Mouse (Mus musculus): ENCODE measurements around the gene Psmb7. TPM values are rescaled to one million over a fixed set of nuclear protein-coding genes. Genes with fewer than 3 reads are reported as not detected.
A peak's percentile ranks its signal among the peaks of the same experiment; 100 is the strongest.

Gene Psmb7
- total and polyA plus RNA-seq, 3 experiments: 129 to 247 (median 220) TPM

- Histone ChIP-seq H3K27ac (no peak overlapping the region), H3K79me2 (replicated peaks; ENCODE audit: control insufficient read depth, insufficient read depth, low read length) (peaks cover 4% of the 10 kb centered on the region), H3K27me3 (ENCODE audit: control insufficient read depth, insufficient read depth, low read length) (no peaks in the 10 kb centered on the region), H3K4me1 (ENCODE audit: control insufficient read depth, insufficient read depth, low read length) (no peaks in the 10 kb centered on the region; the same call in 1 of the 2 replicates), H3K4me3 (no peak overlapping the region), H3K9ac (ENCODE audit: low read depth, low read length) (no peak overlapping the region), H3K36me3 (ENCODE audit: control insufficient read depth, insufficient read depth, low read length) (peaks cover 9% of the 10 kb centered on the region)
- TF ChIP-seq EP300 (IDR thresholded peaks at IDR 0.05; ENCODE audit: insufficient read depth, low read depth, low read length) (no peak), CTCF (IDR thresholded peaks at IDR 0.05) (no peak), POLR2A (IDR thresholded peaks at IDR 0.05; ENCODE audit: insufficient read depth, low read depth, low read length) (no peak)
- intact Hi-C loops (cut with DNase I): no loop called here
- DNase-seq: no peak
- 69% methylated on average over 2 of the region's 2 CpGs for WGBS
These were observed 13.3 kb downstream of the Psmb7 start for GRCm38 (mm10) chr2:38630574-38630973.

- intact Hi-C loops (cut with DNase I): no loop called here
- H3K4me3 ChIP-seq: no peak overlapping the region
- H3K36me3 ChIP-seq (ENCODE audit: control insufficient read depth, insufficient read depth, low read length): peaks cover 6% of the 10 kb centered on the region
- H3K27ac ChIP-seq: no peak overlapping the region
- H3K79me2 ChIP-seq (replicated peaks; ENCODE audit: control insufficient read depth, insufficient read depth, low read length): peaks cover 4% of the 10 kb centered on the region
- no peak for TF ChIP-seq CTCF (IDR thresholded peaks at IDR 0.05)
- TF ChIP-seq EP300 (IDR thresholded peaks at IDR 0.05; ENCODE audit: insufficient read depth, low read depth, low read length): no peak
- TF ChIP-seq POLR2A (IDR thresholded peaks at IDR 0.05; ENCODE audit: insufficient read depth, low read depth, low read length): no peak
- 90% methylated on average over 3 of the region's 3 CpGs for WGBS
- H3K4me1 ChIP-seq (ENCODE audit: control insufficient read depth, insufficient read depth, low read length): no peaks in the 10 kb centered on the region; the same call in 1 of the 2 replicates
- H3K27me3 ChIP-seq (ENCODE audit: control insufficient read depth, insufficient read depth, low read length): no peaks in the 10 kb centered on the region
- H3K9ac ChIP-seq (ENCODE audit: low read depth, low read length): no peak overlapping the region
- DNase-seq: no peak
These were observed 14.4 kb downstream of the Psmb7 start for GRCm38 (mm10) chr2:38629451-38629850.

GRCm38 (mm10) chr2:38628801-38629200, 15.1 kb downstream of the Psmb7 start:
- H3K79me2 ChIP-seq (replicated peaks; ENCODE audit: control insufficient read depth, insufficient read depth, low read length): peaks cover 5% of the 10 kb centered on the region
- TF ChIP-seq CTCF (IDR thresholded peaks at IDR 0.05) (no peak), EP300 (IDR thresholded peaks at IDR 0.05; ENCODE audit: insufficient read depth, low read depth, low read length) (no peak)
- 87% methylated on average over 4 of the region's 4 CpGs for WGBS
- H3K4me1 ChIP-seq (ENCODE audit: control insufficient read depth, insufficient read depth, low read length): peaks cover 2% of the 10 kb centered on the region
- H3K9ac ChIP-seq (ENCODE audit: low read depth, low read length): no peak overlapping the region
- H3K27ac ChIP-seq: no peak overlapping the region
- intact Hi-C loops (cut with DNase I): no loop called here
- DNase-seq: no peak
- no peak overlapping the region for H3K4me3 ChIP-seq
- H3K36me3 ChIP-seq (ENCODE audit: control insufficient read depth, insufficient read depth, low read length): peaks cover 10% of the 10 kb centered on the region
- no peaks in the 10 kb centered on the region for H3K27me3 ChIP-seq (ENCODE audit: control insufficient read depth, insufficient read depth, low read length)

- no peak overlapping the region for H3K9ac ChIP-seq (ENCODE audit: low read depth, low read length)
- no peaks in the 10 kb centered on the region for H3K27me3 ChIP-seq (ENCODE audit: control insufficient read depth, insufficient read depth, low read length)
- no peak overlapping the region for H3K27ac ChIP-seq
- H3K4me3 ChIP-seq: no peak overlapping the region
- TF ChIP-seq POLR2A (IDR thresholded peaks at IDR 0.05; ENCODE audit: insufficient read depth, low read depth, low read length) (no peak), EP300 (IDR thresholded peaks at IDR 0.05; ENCODE audit: insufficient read depth, low read depth, low read length) (no peak), CTCF (IDR thresholded peaks at IDR 0.05) (no peak)
- intact Hi-C loops (cut with DNase I): no loop called here
- H3K79me2 ChIP-seq (replicated peaks; ENCODE audit: control insufficient read depth, insufficient read depth, low read length): peaks cover 9% of the 10 kb centered on the region
- WGBS: 73% methylated on average over 8 of the region's 8 CpGs
- DNase-seq: no peak
- H3K36me3 ChIP-seq (ENCODE audit: control insufficient read depth, insufficient read depth, low read length): peaks cover 4% of the 10 kb centered on the region
- peaks cover 4% of the 10 kb centered on the region for H3K4me1 ChIP-seq (ENCODE audit: control insufficient read depth, insufficient read depth, low read length)
These were observed 19.9 kb downstream of the Psmb7 start for GRCm38 (mm10) chr2:38623821-38624590.

GRCm38 (mm10) chr2:38623411-38623810, 20.5 kb downstream of the Psmb7 start:
- WGBS: 86% methylated on average over 3 of the region's 3 CpGs
- H3K79me2 ChIP-seq (replicated peaks; ENCODE audit: control insufficient read depth, insufficient read depth, low read length): peaks cover 9% of the 10 kb centered on the region
- peaks cover 4% of the 10 kb centered on the region for H3K36me3 ChIP-seq (ENCODE audit: control insufficient read depth, insufficient read depth, low read length)

GRCm38 (mm10) chr2:38621610-38622021, 22.3 kb downstream of the Psmb7 start:
- peaks cover 5% of the 10 kb centered on the region for H3K4me1 ChIP-seq (ENCODE audit: control insufficient read depth, insufficient read depth, low read length)
- peaks cover 11% of the 10 kb centered on the region for H3K79me2 ChIP-seq (replicated peaks; ENCODE audit: control insufficient read depth, insufficient read depth, low read length)
- H3K27ac ChIP-seq: no peak overlapping the region
- intact Hi-C loops (cut with DNase I): no loop called here
- WGBS: 64% methylated on average over 6 of the region's 6 CpGs
- no peaks in the 10 kb centered on the region for H3K27me3 ChIP-seq (ENCODE audit: control insufficient read depth, insufficient read depth, low read length)
- H3K4me3 ChIP-seq: no peak overlapping the region
- TF ChIP-seq CTCF (IDR thresholded peaks at IDR 0.05) (peak; percentile 29), POLR2A (IDR thresholded peaks at IDR 0.05; ENCODE audit: insufficient read depth, low read depth, low read length) (no peak)
- no peak for DNase-seq
- H3K9ac ChIP-seq (ENCODE audit: low read depth, low read length): no peak overlapping the region
- peaks cover 4% of the 10 kb centered on the region for H3K36me3 ChIP-seq (ENCODE audit: control insufficient read depth, insufficient read depth, low read length)

More at GRCm38 (mm10) chr2:38623411-38623810, 20.5 kb downstream of the Psmb7 start:
- TF ChIP-seq CTCF (IDR thresholded peaks at IDR 0.05): no peak
- TF ChIP-seq EP300 (IDR thresholded peaks at IDR 0.05; ENCODE audit: insufficient read depth, low read depth, low read length): no peak
- TF ChIP-seq POLR2A (IDR thresholded peaks at IDR 0.05; ENCODE audit: insufficient read depth, low read depth, low read length): no peak
- no peak overlapping the region for H3K4me3 ChIP-seq
- intact Hi-C loops (cut with DNase I): no loop called here
- DNase-seq: no peak
- H3K9ac ChIP-seq (ENCODE audit: low read depth, low read length): no peak overlapping the region
- H3K27me3 ChIP-seq (ENCODE audit: control insufficient read depth, insufficient read depth, low read length): no peaks in the 10 kb centered on the region
- no peak overlapping the region for H3K27ac ChIP-seq
- peaks cover 4% of the 10 kb centered on the region for H3K4me1 ChIP-seq (ENCODE audit: control insufficient read depth, insufficient read depth, low read length)
